Mouse (Mus musculus): ENCODE measurements around the gene Rictor.

DNA sequence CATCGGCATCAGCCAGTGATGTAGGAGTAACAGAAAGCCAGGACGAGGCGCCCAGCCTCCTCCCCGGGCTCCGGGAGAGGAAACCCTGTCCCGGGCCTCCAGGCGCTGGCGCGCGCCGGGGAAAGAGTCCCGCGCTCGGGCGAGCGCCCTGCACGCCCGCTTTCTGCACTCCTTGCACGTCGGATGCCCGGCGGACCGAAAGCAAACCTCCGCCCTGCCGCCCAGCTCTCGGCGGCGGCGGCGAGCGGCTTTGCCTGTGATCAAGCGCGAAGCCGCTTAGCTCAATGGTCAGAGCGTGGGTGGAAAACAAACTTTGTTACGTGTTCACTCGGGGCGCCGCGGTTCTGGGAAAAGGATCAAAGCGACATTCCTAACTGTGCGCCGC is 636 bp upstream of the Rictor start:
- no peak for TF ChIP-seq POLR2A (IDR thresholded peaks at IDR 0.05; ENCODE audit: insufficient read depth, low read depth, low read length)
- no peak for TF ChIP-seq CTCF (IDR thresholded peaks at IDR 0.05)
- no peak for TF ChIP-seq EP300 (IDR thresholded peaks at IDR 0.05; ENCODE audit: insufficient read depth, low read depth, low read length)
